Mouse (Mus musculus): ENCODE data around the gene S100a3.

S100a3 gene

GRCm38 (mm10) chr3:90627366-90627765 lies 67.0 kb downstream of the S100a3 start:
- DNase-seq (ENCODE audit: low read depth), result no peak

GRCm38 (mm10) chr3:90627807-90628206 lies 67.4 kb downstream of the S100a3 start:
- DNase-seq (ENCODE audit: low read depth), result no peak

- DNase-seq (ENCODE audit: low read depth), result no peak
These were observed 68.9 kb downstream of the S100a3 start for GRCm38 (mm10) chr3:90629298-90629697.

- no peak for DNase-seq (ENCODE audit: low read depth)
These were observed 71.6 kb downstream of the S100a3 start for GRCm38 (mm10) chr3:90631984-90632383.

- no peak for DNase-seq (ENCODE audit: low read depth)
These were observed 78.3 kb downstream of the S100a3 start for GRCm38 (mm10) chr3:90638511-90639275.

- no peak for DNase-seq (ENCODE audit: low read depth)
These were observed 79.3 kb downstream of the S100a3 start for GRCm38 (mm10) chr3:90639511-90640154.

GRCm38 (mm10) chr3:90640981-90641380 lies 80.6 kb downstream of the S100a3 start:
- DNase-seq (ENCODE audit: low read depth), result no peak

GRCm38 (mm10) chr3:90644220-90644619 lies 83.8 kb downstream of the S100a3 start:
- DNase-seq (ENCODE audit: low read depth), result no peak

- no peak for DNase-seq (ENCODE audit: low read depth)
These were observed 86.9 kb downstream of the S100a3 start for GRCm38 (mm10) chr3:90647291-90647690.

- no peak for DNase-seq (ENCODE audit: low read depth)
These were observed 88.6 kb downstream of the S100a3 start for GRCm38 (mm10) chr3:90648981-90649380.

- DNase-seq (ENCODE audit: low read depth), result no peak
These were observed 89.5 kb downstream of the S100a3 start for GRCm38 (mm10) chr3:90649832-90650231.

All from fibroblast of lung, adult 2 months (primary cell).